Mouse (Mus musculus) cerebellum, adult 18-20 months (tissue): ENCODE measurements around the gene Pigs.

Experiments
- DNase-seq, 2 experiments: peaks; one replicate each; pipeline ENCODE4 v3.0.0; 2021

Gene Pigs

GRCm38 (mm10) chr11:78341702-78342101 lies 13.5 kb downstream of the Pigs start:
- DNase-seq = no peak

- peak; percentile 80 to 85 for DNase-seq
Measured at GRCm38 (mm10) chr11:78343381-78344327, 15.4 kb downstream of the Pigs start, which contains the start of gene Unc119. TSS of gene Unc119 (plus strand) at chr11:78343482.

- DNase-seq = no peak
Measured at GRCm38 (mm10) chr11:78344328-78344889, 16.2 kb downstream of the Pigs start.

- DNase-seq = no peak
Measured at GRCm38 (mm10) chr11:78344890-78345715, 16.9 kb downstream of the Pigs start.

GRCm38 (mm10) chr11:78345801-78346200 lies 17.6 kb downstream of the Pigs start:
- no peak for DNase-seq

GRCm38 (mm10) chr11:78346326-78347069 lies 18.3 kb downstream of the Pigs start:
- no peak for DNase-seq

GRCm38 (mm10) chr11:78347070-78347754 lies 19.0 kb downstream of the Pigs start:
- DNase-seq = peak; percentile 83 to 84

GRCm38 (mm10) chr11:78347908-78348307 lies 19.7 kb downstream of the Pigs start:
- no peak for DNase-seq

GRCm38 (mm10) chr11:78348474-78348873 lies 20.3 kb downstream of the Pigs start:
- no peak for DNase-seq

GRCm38 (mm10) chr11:78349441-78350358 lies 21.5 kb downstream of the Pigs start:
- DNase-seq = no peak

GRCm38 (mm10) chr11:78353081-78353480 lies 24.9 kb downstream of the Pigs start:
- no peak for DNase-seq

GRCm38 (mm10) chr11:78354905-78355304 lies 26.7 kb downstream of the Pigs start:
- no peak for DNase-seq

- DNase-seq = peak; percentile 63 to 78
Measured at GRCm38 (mm10) chr11:78355471-78356238, 27.4 kb downstream of the Pigs start.

- no peak for DNase-seq
Measured at GRCm38 (mm10) chr11:78358330-78359007, 30.3 kb downstream of the Pigs start.

GRCm38 (mm10) chr11:78360125-78360788 lies 32.0 kb downstream of the Pigs start:
- peak; percentile 80 to 81 for DNase-seq

- no peak for DNase-seq
Measured at GRCm38 (mm10) chr11:78360789-78361131, 32.5 kb downstream of the Pigs start.

- DNase-seq = no peak
Measured at GRCm38 (mm10) chr11:78363309-78364007, 35.2 kb downstream of the Pigs start.

- no peak for DNase-seq
Measured at GRCm38 (mm10) chr11:78364103-78364502, 35.9 kb downstream of the Pigs start.
